Mouse (Mus musculus) 3134 (cell line): ENCODE results near the gene Nkiras2.
"Not testable (repeated sequence)": the region's sequence is repeated elsewhere in the genome, so short reads cannot be mapped to it uniquely, and the experiment has no call there.

Experiments
- DNase-seq: peaks from one replicate; pipeline ENCODE4 v3.0.0-alpha.2; 2011; ENCODE audit warnings: low spot score; ENCODE audit not compliant: insufficient read length; ENCODE audit errors: extremely low read depth

The Nkiras2 gene

GRCm38 (mm10) chr11:100595533-100595932 is 23.5 kb upstream of the Nkiras2 start:
- DNase-seq, result no peak

- DNase-seq, result no peak
These were observed 21.0 kb upstream of the Nkiras2 start for GRCm38 (mm10) chr11:100598074-100598473.

- DNase-seq, result no peak
These were observed 17.7 kb upstream of the Nkiras2 start for GRCm38 (mm10) chr11:100601372-100601771.

- no peak for DNase-seq
These were observed 15.9 kb upstream of the Nkiras2 start for GRCm38 (mm10) chr11:100603155-100603554.

- DNase-seq, result no peak
These were observed 15.2 kb upstream of the Nkiras2 start for GRCm38 (mm10) chr11:100603813-100604212.

- DNase-seq, result no peak
These were observed 14.6 kb upstream of the Nkiras2 start for GRCm38 (mm10) chr11:100604321-100605005.

GRCm38 (mm10) chr11:100605451-100605850 is 13.6 kb upstream of the Nkiras2 start:
- no peak for DNase-seq

GRCm38 (mm10) chr11:100607121-100607520 is 11.9 kb upstream of the Nkiras2 start:
- no peak for DNase-seq

GRCm38 (mm10) chr11:100608796-100609195 is 10.2 kb upstream of the Nkiras2 start:
- DNase-seq, result no peak

GRCm38 (mm10) chr11:100609355-100609996 is 9.6 kb upstream of the Nkiras2 start:
- no peak for DNase-seq

GRCm38 (mm10) chr11:100609997-100610680 is 8.9 kb upstream of the Nkiras2 start:
- DNase-seq, result no peak

- DNase-seq, result no peak
These were observed 7.4 kb upstream of the Nkiras2 start for GRCm38 (mm10) chr11:100611627-100612026.

GRCm38 (mm10) chr11:100613241-100613640 is 5.8 kb upstream of the Nkiras2 start:
- DNase-seq, result no peak

- no peak for DNase-seq
These were observed 2.7 kb upstream of the Nkiras2 start for GRCm38 (mm10) chr11:100616332-100616731.

GRCm38 (mm10) chr11:100616836-100617235 is 2.2 kb upstream of the Nkiras2 start:
- DNase-seq, result not testable (repeated sequence)

- no peak for DNase-seq
These were observed 1.6 kb upstream of the Nkiras2 start for GRCm38 (mm10) chr11:100617480-100617879.

- peak; percentile 93 for DNase-seq
These were observed 486 bp downstream of the Nkiras2 start for GRCm38 (mm10) chr11:100619485-100619975.

GRCm38 (mm10) chr11:100619982-100620381 is 938 bp downstream of the Nkiras2 start, which contains the start of gene Dnajc7:
Gene Dnajc7 (minus strand): TSS chr11:100620168.
- no peak for DNase-seq

GRCm38 (mm10) chr11:100622714-100623113 is 3.7 kb downstream of the Nkiras2 start:
- DNase-seq, result peak; percentile 97

GRCm38 (mm10) chr11:100623867-100624266 is 4.8 kb downstream of the Nkiras2 start:
- DNase-seq, result no peak
